Mouse (Mus musculus) embryonic facial prominence, embryonic 15.5 days (tissue): ENCODE results near the gene Hyal2. TPM values are rescaled to one million over a fixed set of nuclear protein-coding genes. Genes with fewer than 3 reads are reported as not detected.

Source experiments
- ATAC-seq: fragments of 200-750 bp; cut with Nextera tagmentation; 2 replicates; pipeline ENCODE4 v1.8.0; 2017; ENCODE audit warnings: low read depth, moderate TSS enrichment; ENCODE audit not compliant: insufficient number of reproducible peaks, low FRiP score, low TSS enrichment
- H3K27ac ChIP-seq: fragments of 300-500 bp; sonication (generic); replicated peaks from 2 replicates; pipeline ENCODE4 v1.5.1; 2015; ENCODE audit warnings: mild to moderate bottlenecking, inconsistent platforms
- H3K27me3 ChIP-seq: fragments of 300-500 bp; sonication (generic); 2 replicates; pipeline ENCODE4 v1.6.1; 2015; ENCODE audit warnings: inconsistent platforms
- H3K36me3 ChIP-seq: fragments of 300-500 bp; sonication (generic); 2 replicates; pipeline ENCODE4 v1.6.1; 2015; ENCODE audit warnings: mild to moderate bottlenecking, inconsistent platforms
- H3K4me1 ChIP-seq: fragments of 300-500 bp; sonication (generic); 2 replicates; pipeline ENCODE4 v1.6.1; 2015; ENCODE audit warnings: inconsistent platforms
- H3K4me2 ChIP-seq: fragments of 300-500 bp; sonication (generic); replicated peaks from 2 replicates; pipeline ENCODE4 v1.6.1; 2015; ENCODE audit warnings: mild to moderate bottlenecking, inconsistent platforms
- H3K4me3 ChIP-seq: fragments of 300-500 bp; sonication (generic); replicated peaks from 2 replicates; pipeline ENCODE4 v1.5.1; 2015; ENCODE audit warnings: mild to moderate bottlenecking, inconsistent platforms
- H3K9ac ChIP-seq: fragments of 300-500 bp; sonication (generic); 2 replicates; pipeline ENCODE4 v1.6.1; 2015; ENCODE audit warnings: inconsistent platforms
- H3K9me3 ChIP-seq: fragments of 300-500 bp; sonication (generic); replicated peaks from 2 replicates; pipeline ENCODE4 v1.6.1; 2016; ENCODE audit warnings: inconsistent platforms
- WGBS: fragments of 180-500 bp; shearing (Covaris S2); methylation state at CpG from one replicate; pipeline ENCODE4 v1.1.7; 2015; 5-methylcytosine and 5-hydroxymethylcytosine counted together
- polyA plus RNA-seq: library from polyadenylated mRNA; unstranded; fragments of >200 nt; fragmentation: Nextera tagmentation; extraction: Ambion mirVana; gene quantifications from 2 replicates; pipeline ENCODE4 v1.2.1, GENCODE M21; 2015

Hyal2 gene
- polyA plus RNA-seq, 1 experiment from 2014 or later: 98.4 TPM

DNA sequence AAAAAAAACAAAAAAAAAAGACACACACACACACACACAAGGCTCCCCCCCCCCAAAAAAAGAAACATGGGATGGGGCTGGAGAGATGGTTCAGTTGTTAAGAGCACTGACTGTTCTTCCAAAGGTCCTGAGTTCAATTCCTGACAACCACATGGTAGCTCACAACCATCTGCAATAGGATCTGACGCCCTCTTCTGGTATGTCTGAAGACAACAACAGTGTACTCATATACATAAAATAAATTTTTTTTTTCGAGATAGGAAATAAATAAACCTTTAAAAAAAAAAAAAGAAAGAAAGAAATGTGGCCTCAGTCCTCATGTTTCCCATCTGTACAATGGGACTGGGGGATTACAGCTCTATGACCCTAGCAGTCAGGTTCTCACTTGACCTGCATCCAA is 49.7 kb downstream of the Hyal2 start:
- 73% methylated on average over 2 of the region's 2 CpGs for WGBS
- Histone ChIP-seq H3K36me3 (peaks cover 76% of the 10 kb centered on the region), H3K27ac (no peak overlapping the region), H3K4me3 (no peak overlapping the region), H3K9me3 (no peaks in the 10 kb centered on the region), H3K4me1 (peaks cover 46% of the 10 kb centered on the region), H3K4me2 (no peak overlapping the region), H3K27me3 (no peaks in the 10 kb centered on the region), H3K9ac (no peak overlapping the region)
- ATAC-seq: no peak

DNA sequence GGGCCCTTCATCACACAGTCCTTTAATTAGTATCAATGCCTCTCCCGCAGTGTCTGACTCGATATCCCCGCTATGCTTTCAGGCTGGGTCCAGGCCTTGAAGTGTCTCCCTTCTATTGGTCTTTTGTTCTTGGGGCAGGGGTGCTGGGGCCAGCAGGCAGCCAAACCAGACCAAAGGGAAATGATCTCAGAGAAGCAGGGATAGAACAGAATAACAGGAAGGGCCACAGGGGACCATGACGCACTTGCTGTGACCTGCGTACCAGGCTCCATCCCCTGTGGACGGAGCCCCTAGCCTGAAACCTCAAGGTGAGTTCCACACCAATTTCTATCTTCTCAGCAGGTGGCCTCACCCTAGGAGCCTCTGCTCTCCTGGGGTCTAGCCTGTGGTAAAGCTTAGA is 50.4 kb downstream of the Hyal2 start:
- H3K9ac ChIP-seq: no peak overlapping the region
- H3K9me3 ChIP-seq: no peaks in the 10 kb centered on the region
- peaks cover 82% of the 10 kb centered on the region for H3K36me3 ChIP-seq
- no peak overlapping the region for H3K4me3 ChIP-seq
- no peak overlapping the region for H3K4me2 ChIP-seq
- H3K4me1 ChIP-seq: peaks cover 40% of the 10 kb centered on the region
- no peak for ATAC-seq
- peak overlapping the region; percentile 71; the same call in 1 of the 2 replicates for H3K27ac ChIP-seq
- WGBS: 78% methylated on average over 6 of the region's 6 CpGs
- no peaks in the 10 kb centered on the region for H3K27me3 ChIP-seq

DNA sequence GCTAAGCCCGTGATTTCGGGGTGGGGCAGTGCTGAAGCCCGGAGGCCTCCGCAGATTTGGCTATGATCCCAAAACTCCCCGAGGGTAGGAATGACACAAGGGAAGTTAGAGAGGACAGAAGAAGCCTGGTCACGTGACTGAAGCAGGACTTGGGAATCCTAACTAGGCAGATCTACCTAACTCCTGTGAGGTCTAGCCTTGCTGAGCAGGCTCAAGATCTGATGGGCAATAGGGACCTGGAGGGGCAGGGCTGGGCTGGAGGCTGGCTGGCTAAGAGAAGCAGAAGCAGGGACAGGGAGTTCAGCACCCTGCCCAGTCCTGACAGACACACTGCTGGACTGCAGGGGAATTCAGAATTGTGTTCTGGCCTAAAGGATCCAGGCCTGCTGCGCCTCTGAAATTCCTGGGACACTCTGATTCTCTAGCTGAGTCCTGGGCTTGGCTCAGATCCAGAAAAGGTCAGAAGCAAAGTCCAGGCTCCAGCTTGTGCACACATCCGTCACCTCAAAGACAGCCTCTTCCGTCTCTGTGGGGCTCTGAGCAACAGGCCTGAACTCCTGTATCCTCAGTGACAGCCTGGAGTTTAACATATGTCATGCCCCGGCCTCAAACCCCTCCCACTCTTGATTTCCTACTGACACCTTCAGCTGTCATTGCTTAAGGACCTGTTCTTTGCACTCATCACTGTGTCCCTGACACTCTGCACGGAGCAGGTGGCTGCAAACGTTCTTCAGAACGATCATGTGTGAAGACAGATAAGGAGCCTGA is 51.2 kb downstream of the Hyal2 start:
- H3K9ac ChIP-seq: no peak overlapping the region

DNA sequence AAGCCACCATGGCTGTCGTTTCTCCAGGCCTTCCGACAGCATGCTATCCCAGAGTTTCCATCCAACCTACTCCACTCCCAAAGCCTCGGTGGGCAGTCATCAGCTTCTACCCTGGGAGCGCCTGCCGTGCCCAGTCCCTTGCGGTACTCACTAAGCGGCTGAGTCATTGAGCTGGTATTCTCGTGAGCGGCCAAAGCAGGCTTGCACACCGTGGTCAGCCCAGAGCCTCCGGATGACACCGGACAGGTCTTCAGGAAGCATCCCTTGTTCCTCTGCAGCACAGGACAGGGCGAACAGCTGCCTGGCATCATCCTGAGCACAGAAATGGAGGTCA is 51.8 kb downstream of the Hyal2 start:
- no peaks in the 10 kb centered on the region for H3K27me3 ChIP-seq
- peaks cover 87% of the 10 kb centered on the region for H3K36me3 ChIP-seq
- 79% methylated on average over 13 of the region's 13 CpGs for WGBS
- no peak overlapping the region for H3K4me3 ChIP-seq
- peaks cover 35% of the 10 kb centered on the region for H3K4me1 ChIP-seq
- H3K27ac ChIP-seq: peak overlapping the region; percentile 71; the same call in 1 of the 2 replicates
- 0 out of 2 replicates have a peak, but pooled peaks have one; percentile 1 for ATAC-seq
- H3K4me2 ChIP-seq: no peak overlapping the region
- H3K9me3 ChIP-seq: no peaks in the 10 kb centered on the region
- no peak overlapping the region for H3K9ac ChIP-seq

More for the DNA sequence above, 51.2 kb downstream of the Hyal2 start:
- H3K27me3 ChIP-seq: no peaks in the 10 kb centered on the region
- no peaks in the 10 kb centered on the region for H3K9me3 ChIP-seq
- peak; percentile 7; the same call in 1 of the 2 replicates for ATAC-seq
- H3K27ac ChIP-seq: peak overlapping the region; percentile 71
- WGBS: 45% methylated on average over 13 of the region's 13 CpGs
- H3K36me3 ChIP-seq: peaks cover 86% of the 10 kb centered on the region
- H3K4me1 ChIP-seq: peaks cover 33% of the 10 kb centered on the region
- no peak overlapping the region for H3K4me3 ChIP-seq
- no peak overlapping the region for H3K4me2 ChIP-seq

DNA sequence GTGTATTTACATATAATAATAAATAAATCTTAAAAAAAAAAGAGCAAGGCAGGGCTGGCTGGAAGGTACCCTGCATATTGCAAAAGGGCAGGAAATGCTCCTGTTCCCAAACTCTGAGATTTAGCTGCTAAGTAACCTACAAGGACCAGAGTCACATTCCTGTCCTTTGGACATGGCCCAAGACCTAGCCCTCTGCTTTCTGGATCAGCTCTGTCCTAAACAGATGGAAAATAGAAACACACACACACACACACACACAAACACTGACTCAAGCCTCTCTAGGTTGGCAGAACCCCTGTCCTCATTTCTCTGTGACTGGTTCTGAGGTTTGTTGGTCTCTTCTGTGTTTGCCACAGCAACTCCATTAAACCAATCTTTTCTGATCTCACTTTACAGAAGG is 53.2 kb downstream of the Hyal2 start:
- Histone ChIP-seq H3K4me2 (no peak overlapping the region), H3K27me3 (no peaks in the 10 kb centered on the region), H3K4me1 (peaks cover 48% of the 10 kb centered on the region), H3K9ac (no peak overlapping the region), H3K27ac (peak overlapping the region; percentile 44; the same call in 1 of the 2 replicates), H3K4me3 (no peak overlapping the region), H3K36me3 (peaks cover 83% of the 10 kb centered on the region), H3K9me3 (no peaks in the 10 kb centered on the region)
- no peak for ATAC-seq

Other genes starting within 250 kb of the Hyal2 start
- gene Hemk1, start 229.6 kb upstream of the Hyal2 start, polyA plus RNA-seq: 11.7 and 12.3 TPM in 2 replicates
- 0.91 and 0.97 TPM in 2 replicates for gene 6430571L13Rik, start 227.3 kb upstream of the Hyal2 start, polyA plus RNA-seq
- 0.96 and 1.3 TPM in 2 replicates for gene Cacna2d2, start 168.3 kb upstream of the Hyal2 start, polyA plus RNA-seq
- 51.6 and 53.3 TPM in 2 replicates for gene Tmem115, start 34.0 kb upstream of the Hyal2 start, polyA plus RNA-seq
- gene Cyb561d2, start 25.8 kb upstream of the Hyal2 start, polyA plus RNA-seq: 26.4 and 26.8 TPM in 2 replicates
- gene Nprl2, start 25.7 kb upstream of the Hyal2 start, polyA plus RNA-seq: 41.9 and 48.0 TPM in 2 replicates
- 10.7 and 25.9 TPM in 2 replicates for gene Zmynd10, start 20.6 kb upstream of the Hyal2 start, polyA plus RNA-seq
- 82.0 and 87.7 TPM in 2 replicates for gene Rassf1, start 16.4 kb upstream of the Hyal2 start, polyA plus RNA-seq
- gene Tusc2, start 4.7 kb upstream of the Hyal2 start, polyA plus RNA-seq: 42.9 and 43.6 TPM in 2 replicates
- 14.5 and 15.7 TPM in 2 replicates for gene Hyal1, start 9.0 kb downstream of the Hyal2 start, polyA plus RNA-seq
- 21.5 and 22.8 TPM in 2 replicates for gene Naa80, start 10.9 kb downstream of the Hyal2 start, polyA plus RNA-seq
- 2.0 TPM in 2 replicates for gene Hyal3, start 12.9 kb downstream of the Hyal2 start, polyA plus RNA-seq
- 46.8 and 47.1 TPM in 2 replicates for gene Ifrd2, start 19.7 kb downstream of the Hyal2 start, polyA plus RNA-seq
- 21.2 and 22.7 TPM in 2 replicates for gene Sema3b, start 41.3 kb downstream of the Hyal2 start, polyA plus RNA-seq
- gene Gnai2, start 67.4 kb downstream of the Hyal2 start, polyA plus RNA-seq: 458 and 459 TPM in 2 replicates
- gene Slc38a3, start 101.6 kb downstream of the Hyal2 start, polyA plus RNA-seq: 3.7 and 4.2 TPM in 2 replicates
- 1.9 and 3.4 TPM in 2 replicates for gene Gnat1, start 111.8 kb downstream of the Hyal2 start, polyA plus RNA-seq
- gene Sema3f, start 142.5 kb downstream of the Hyal2 start, polyA plus RNA-seq: 40.6 and 44.6 TPM in 2 replicates
- 198 and 218 TPM in 2 replicates for gene Rbm5, start 203.1 kb downstream of the Hyal2 start, polyA plus RNA-seq